Mouse (Mus musculus): ENCODE data around the gene Tbx3.

The Tbx3 gene

DNA sequence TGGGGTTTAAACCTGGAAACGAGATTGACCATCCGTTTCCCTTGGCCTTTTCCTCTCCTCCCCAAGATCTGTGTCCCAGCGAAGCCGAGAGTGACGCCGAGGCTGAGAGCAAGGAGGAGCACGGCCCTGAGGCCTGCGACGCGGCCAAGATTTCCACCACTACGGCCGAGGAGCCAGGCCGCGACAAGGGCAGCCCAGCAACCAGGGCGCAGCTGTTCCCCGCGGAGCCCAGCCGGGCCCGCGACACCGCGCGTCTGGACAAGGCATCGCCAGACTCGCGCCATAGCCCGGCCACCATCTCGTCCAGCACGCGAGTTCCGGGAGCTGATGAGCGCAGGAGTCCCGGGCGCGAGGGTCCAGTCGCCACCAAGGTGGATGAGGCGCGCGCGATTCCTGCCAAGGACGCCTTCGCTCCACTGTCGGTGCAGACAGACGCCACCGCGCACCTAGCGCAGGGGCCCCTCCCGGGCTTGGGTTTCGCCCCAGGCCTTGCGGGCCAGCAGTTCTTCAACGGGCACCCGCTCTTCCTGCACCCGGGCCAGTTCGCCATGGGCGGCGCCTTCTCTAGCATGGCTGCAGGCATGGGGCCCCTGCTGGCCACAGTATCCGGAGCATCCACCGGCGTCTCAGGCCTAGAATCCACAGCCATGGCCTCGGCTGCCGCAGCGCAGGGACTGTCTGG is 10.0 kb downstream of the Tbx3 start:
- no peak for DNase-seq

DNA sequence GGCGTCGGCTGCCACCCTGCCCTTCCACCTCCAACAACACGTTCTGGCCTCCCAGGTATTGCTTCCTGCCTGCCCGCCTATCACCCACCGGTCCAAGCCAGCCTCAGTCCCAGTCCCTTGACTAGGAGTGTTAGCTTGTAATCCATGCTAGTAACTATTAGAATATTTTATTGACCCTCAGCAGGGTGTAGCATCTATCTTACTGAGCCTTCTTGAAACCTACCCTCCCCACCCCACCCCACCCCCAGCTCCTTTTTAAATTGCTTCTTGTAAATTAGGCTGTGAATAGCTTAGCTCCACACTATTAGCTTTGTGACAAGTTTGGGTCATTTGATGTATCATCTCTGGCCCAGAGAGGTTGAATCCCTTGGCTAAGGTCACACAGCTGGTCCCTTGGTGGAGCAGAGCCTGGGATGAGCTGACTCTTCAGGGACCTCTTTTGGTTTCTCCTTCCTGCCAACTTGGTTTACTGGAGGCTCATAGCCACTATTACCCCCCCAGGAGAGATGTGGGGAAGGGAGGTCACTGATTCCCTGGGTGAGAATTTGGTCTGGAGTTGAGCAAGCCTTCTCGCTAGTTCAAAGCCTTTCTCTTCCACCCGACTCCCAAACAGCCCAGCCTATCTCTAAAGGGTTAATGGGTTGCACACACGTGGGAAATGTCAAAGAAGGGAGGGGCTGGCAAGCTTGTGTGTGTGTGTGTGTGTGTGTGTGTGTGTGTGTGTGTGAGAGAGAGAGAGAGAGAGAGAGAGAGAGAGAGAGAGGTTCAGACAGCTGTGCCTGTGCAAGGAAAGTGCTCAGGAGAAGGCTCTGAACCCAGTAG is 10.8 kb downstream of the Tbx3 start:
- no peak for DNase-seq

DNA sequence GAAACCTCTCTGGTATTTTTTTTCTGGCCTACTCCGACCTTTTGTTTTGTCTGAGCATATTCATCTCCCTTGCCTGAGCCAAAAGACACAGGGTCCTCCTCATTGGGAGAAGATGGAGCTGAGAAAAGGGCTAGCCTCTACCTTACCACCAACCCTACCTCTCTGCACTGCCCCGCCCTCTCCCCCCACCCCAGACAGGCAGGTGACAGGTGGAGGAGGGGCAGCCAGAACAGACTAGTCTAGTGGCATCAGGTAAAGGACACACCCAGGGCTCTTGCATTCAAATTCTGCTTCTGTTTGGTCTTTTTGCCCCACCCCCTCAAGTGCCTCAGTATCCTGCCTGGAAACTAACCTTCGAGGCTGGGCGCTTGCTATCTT is 11.4 kb downstream of the Tbx3 start:
- DNase-seq = no peak

DNA sequence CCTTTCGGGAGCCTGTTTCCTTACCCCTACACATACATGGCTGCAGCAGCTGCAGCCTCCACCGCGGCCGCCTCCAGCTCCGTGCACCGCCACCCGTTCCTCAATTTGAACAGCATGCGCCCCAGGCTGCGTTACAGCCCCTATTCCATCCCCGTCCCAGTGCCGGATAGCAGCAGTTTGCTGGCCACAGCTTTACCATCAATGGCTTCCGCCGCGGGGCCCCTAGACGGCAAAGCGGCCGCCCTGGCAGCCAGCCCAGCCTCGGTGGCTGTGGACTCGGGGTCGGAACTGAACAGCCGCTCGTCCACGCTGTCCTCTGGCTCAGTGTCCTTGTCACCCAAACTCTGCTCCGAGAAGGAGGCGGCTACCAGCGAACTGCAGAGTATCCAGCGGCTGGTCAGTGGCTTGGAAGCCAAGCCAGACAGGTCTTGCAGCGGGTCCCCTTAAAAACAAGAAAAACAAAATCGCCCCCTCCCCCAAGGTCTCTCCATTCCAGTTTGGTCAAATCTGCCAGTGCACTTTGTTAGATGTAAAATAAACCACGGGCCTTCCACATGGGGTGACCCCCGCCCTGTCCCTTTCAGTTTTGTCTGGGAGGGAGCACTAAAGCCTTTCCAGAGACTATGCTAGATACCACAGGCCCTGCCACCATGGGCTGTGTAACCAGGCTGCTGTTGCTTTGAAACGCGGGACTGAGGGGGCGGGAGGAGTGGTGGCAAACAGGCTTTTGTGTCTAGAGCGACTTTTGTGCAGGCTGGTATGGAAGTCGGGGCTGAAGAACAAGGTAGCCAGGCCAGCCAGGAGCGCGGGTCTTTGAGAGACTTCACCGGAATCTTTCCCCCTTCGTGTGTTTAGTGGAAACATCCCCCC is 12.4 kb downstream of the Tbx3 start:
- no peak for DNase-seq

DNA sequence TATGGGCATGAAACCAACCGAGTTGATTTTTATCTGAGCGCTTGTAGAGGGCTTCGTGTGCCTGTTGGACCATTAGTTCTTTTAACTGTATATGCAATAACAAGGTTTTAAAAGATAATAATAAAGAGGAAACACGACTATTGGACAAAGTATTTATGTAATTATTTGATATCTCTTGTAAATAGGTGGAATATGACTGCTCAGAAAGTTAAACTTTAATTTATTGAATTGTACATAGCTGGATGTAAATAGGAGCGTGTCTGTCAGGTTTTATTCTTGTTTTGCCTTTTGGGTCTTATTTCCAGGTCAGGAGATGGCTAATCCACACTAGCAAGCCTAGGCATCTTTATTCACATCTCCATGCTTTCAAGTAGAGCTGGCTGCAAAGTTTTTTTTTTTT is 13.4 kb downstream of the Tbx3 start:
- no peak for DNase-seq

DNA sequence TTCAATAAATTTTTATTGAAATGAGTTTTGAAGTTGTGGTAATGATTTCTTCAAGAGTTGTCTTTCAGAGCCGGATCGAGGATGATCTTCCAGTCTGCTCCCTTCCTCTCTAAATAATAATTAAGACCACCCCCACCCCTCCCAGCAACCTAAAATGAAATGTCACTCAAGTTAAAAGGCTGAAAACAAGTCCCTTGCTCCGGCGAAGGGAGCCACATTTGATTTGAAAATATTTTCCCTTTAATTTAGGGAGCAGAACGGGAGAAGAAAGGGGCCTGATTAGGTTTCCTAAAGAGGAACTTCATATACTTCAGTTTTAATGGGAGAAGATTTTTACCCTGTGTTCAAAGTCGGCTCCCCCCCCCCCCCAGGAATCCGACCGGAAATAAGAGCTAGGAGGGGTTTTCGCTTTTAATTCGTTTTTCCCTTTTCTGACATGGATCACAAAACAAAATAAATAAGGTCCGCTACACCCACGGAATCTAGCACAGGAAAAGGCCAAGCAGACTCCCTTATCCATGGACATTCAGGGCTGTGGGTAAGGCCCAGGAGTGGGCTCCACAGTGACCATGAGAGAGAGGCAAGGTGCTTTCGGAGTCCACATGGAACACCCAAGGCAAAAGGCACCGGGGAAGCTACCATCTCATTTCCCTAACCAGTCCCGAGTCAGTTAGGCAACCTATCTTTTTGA is 14.4 kb downstream of the Tbx3 start:
- no peak for DNase-seq

DNA sequence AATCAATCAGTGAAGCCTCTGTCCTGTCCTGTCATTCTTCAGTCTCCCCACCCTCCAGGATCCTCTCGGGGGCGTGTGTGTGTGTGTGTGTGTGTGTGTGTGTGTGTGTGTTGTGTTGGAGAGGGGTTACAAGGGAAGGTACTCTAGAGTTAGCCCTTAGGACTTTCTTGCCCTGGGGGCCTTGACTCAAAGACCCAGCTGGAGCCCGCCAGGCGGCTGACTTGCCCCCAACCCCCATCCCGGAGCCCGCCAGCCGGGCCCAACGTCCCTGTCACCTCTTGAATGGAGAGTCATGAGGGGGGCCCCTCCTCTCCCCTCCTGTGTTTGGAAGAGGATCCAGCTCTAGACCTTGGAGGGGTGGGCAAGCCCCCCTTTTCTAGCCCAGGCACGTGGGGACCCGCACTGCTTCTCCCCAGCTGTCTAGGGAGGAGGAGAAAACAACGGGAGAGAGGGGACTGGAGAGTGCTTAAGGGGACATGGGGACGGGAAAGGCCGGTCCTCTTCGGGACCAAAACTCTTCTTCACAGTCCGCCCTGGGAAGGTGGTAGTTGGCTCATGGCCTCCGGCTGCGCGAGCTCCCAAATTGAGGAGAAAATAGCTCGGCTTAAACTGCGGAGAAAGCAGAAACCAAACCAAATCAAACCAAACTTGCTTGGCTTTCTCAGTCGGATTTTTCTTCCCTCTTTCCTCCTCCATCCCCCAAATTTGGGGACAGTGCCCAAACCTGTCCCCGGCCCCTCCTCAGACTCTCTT is 15.2 kb downstream of the Tbx3 start:
- DNase-seq = no peak

DNA sequence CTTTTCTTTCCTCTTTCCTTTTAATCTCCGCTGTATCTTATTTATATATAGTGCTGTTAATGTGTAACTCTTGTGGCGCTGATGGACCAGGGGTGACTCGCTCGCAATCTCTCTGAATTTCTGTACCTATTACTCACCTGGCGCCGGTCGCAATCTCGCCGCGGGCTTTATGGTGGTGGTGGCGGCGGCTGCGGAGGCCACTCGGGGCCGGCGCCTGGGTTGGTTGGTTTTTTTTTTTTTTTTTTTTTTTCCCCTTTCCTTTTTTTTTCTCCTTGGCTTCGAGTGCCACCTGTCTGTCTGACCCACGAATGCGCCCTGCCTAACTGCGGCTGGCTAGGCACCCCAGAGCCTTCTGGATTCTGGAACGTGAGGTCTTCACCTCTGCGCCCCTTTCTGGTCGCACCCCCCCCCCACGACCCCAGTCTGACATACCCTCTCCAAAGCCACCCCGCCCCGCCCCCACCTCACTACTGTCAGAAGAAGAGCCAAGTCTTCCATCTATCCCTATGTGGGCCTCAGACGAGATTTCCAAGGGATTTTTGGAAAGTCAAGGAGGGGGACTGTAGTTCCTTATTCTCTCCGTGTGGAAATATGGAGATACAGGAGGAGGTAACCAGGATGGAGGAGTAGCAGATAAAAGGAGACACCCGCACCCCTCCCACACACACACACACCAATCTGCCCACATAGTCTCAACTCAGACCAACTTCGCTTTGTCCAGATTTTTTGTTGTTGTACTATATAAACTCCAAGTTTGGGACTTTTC is 15.9 kb downstream of the Tbx3 start:
- DNase-seq = no peak

DNA sequence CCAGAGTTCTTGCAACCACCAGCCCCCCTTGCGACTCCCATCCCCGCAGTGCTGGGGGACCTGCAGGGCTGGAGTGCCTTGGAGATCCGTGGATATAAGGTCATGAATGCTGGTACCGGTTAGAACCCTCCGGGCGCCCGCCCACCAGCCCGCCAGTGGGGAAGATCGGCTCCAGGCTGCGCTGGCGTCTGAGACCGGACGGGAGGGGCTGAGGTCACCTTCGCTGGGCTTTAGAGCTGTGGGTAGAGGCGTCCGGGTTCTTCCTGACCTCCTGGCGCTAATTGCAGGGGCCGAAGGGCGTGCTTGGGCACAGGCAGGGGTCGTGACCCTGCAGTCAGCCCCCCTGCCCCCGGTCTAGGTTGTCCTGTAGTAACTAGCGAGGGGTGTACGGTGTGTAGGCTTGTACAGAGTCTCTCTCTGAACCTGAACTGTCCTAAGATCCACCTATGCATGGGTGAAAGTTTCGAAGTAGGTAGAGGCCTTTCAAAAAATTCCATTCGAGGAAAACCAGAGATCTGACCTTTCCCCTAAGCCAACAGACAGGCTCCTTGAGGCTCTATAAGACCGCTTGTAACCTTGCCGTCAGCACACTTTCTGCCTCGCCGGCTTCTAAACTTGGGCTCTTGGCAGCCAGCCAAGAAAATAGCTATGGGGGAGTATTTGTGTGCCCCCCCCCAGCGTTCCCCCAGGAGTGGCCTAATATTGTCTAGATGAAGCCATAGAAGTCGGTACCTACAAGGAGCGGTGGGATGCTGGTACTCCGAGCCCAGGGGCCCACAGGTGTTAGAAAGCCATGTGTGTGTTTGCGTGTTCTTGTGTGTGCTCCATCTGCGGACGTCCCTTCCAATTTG is 16.8 kb downstream of the Tbx3 start:
- no peak for DNase-seq

DNA sequence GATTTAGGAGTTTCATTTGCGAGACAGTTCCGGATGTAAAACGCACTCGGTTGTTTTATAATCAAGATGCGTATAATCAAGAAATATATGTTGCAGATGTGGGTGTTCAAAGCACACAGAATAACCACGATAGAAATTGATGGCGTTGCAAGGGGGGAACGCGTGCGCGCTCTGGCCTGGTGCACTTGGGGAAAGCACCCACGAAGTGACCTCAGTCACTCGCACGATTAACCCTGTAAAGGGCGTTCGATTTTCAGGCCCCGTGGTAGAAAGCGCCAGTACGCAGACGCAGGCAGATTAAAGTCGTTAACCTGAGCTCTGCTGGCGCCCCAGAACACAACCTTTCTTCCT is 17.4 kb downstream of the Tbx3 start:
- no peak for DNase-seq

DNA sequence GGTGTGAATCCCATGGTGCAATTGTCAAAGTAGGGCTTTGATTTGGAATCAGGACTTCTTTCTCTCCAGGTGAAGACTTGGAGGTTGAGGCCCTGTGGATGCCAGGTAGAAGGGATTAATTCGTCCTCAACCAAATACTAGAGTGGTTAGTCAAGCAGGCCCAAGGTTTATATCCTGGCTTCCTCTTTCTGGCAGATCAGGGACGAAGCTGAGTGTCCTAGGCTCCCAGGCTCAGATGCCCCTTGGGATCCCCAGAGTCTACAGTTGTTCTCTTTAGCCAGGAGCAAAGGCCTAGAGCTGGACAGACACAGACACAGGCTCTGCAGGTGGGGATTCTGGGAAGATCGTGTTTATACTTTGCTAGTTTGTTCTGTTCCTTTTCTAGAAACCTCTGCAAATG is 17.8 kb downstream of the Tbx3 start:
- DNase-seq = no peak

DNA sequence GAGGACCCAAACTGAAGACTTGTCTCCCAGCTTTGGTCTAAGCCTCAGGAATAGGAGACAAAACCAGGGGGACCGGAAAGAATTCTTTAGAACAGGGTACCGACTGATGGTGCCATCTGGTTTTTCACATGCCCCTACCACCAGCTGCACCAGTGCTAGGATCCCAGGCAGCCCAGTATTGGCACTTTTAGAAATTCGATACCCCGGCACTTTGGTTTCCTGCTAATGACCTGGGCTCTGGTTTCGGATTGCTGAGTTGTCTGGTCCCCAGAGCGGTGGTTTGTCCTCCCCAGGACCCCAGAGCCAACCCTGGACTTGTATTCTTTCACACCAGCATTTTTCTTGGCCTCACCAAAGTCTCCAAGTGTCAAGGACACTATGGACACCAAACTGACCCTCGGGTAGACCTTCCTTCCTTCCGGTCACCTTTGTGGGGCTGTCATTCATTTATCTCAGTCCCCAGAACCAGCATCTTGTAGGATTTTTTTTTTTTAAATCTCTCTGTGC is 18.5 kb downstream of the Tbx3 start:
- DNase-seq = no peak

DNA sequence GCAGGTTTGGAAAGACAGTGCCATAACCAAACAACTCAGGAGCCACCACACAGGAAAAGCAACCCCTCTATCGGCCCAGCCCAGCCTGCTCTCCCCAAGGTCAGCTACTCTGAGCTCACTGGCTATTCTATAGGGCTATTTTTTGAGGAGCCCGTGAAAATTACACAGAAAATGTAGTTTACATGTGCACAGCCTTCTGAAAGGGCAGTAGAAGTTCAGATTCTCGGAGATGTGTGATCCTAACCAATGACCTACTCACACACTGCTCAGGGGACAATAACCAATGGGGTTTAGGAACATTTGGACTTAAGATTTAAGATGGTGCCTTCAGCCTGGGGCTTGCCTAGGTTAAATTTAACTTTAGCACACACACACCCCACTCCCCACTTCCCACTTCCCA is 19.0 kb downstream of the Tbx3 start:
- DNase-seq = no peak

DNA sequence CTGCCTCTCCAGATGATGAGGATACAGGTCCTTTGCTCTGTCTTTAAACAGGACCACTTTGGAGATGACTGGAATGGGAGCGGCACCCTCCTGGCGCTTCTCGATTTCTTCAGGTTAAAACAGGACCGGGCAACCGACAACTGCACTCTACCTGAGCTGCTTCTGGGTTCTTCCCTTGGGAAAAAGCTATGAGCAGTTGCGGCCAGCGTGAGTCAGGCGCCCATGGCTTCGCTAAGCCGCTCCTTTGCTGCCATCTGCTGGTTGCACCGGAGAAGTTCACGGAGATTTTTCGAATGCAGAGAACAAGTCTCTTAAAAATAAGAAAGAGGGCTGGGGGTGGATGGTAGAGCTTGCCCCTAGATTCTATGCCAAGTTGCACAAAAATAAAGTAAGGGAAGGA is 20.6 kb downstream of the Tbx3 start:
- peak in 1 of 2 experiments; percentile 56 for DNase-seq

DNA sequence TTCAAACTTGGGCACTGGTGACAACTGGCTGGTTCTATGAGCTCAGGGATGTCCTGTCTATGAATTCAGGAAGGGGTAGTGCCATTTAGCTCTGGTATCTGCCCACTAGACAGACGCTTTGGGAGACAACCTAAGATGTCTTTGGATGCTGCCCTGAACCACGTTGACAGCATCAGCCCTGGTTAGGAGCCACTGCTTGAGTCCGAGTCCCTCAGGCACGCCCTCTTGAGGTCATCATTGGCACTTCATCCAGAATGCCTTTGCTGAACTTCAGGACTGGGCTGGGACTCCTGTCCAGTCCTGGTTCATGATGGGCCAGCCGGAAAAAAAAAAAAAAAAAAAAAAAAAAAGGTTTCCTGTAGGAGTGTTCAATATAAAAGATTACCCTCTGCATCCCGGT is 22.0 kb downstream of the Tbx3 start:
- no peak for DNase-seq

DNA sequence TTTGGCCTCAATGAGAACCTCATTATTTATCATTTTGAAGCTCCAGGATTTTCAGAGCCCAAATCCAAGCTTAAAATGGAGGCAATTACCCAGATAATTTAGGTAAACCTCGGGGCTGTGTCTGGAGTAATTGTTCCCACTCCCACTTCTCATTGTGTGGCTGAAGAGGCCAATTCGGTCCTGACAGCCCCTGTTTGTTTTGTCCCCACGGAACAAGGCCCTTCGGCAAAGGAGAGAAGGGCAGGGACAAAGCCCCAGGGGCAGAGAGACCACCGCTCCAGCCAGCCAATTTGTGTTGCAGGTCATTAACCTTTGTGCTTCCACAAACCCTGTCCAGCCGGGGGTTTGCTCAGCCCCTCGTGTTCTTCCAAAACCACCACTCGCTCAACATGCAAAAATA is 24.4 kb downstream of the Tbx3 start:
- no peak for DNase-seq

DNA sequence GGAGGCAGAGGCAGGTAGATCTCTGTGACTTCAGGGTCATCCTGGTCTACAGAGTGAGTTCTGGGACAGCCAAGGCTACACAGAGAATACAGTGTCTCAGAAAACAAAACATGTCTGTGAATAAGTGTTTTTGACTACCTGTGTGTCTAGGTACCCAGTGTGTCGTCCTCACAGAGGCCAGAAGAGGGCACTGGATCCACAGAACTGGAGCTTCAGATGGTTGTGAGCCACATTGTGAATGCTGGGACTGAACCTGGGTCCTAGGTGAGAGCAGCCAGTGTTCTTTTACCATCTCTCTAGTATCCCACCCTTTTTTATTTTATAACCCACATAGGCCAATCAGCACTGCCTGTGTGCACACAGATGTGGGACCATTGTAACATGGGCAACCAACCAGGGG is 32.6 kb downstream of the Tbx3 start:
- no peak for DNase-seq

DNA sequence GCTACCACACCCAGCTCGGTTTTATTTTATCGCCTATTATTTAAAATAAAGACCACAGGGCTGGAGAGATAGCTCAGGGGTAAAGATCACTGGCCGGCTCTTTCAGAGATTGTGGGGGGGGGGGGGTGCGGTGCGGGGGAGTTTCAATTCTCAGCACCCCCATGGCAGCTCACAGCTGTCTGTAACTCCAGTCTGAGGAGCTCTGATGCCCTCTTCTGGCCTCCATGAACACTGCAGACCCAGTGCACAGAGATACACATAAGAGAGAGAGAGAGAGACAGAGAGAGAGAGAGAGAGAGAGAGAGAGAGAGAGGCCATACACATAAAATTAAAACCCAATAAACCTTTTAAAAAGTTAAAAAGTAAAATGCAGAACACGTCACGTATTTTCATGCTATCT is 34.4 kb downstream of the Tbx3 start:
- DNase-seq = no peak

DNA sequence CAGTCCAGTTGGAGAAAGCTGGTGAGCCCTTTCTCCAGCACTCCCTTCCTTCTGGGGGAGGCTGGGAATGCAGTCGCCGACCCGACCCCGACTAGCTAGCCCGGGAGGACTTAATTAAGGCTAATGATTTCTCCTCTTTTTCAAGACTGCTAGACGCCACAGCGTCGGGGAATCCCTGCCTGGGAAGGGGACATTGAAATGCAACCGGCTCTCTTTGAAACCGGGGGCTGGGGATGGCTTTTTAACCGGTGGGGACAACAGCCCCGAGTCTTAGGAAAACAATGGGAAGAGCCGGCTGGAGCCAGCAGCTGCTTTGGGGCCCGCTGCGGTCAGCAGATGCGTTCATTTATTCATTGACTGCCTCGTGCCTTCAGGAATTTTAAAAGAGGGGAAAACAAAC is 36.0 kb downstream of the Tbx3 start:
- no peak for DNase-seq

DNA sequence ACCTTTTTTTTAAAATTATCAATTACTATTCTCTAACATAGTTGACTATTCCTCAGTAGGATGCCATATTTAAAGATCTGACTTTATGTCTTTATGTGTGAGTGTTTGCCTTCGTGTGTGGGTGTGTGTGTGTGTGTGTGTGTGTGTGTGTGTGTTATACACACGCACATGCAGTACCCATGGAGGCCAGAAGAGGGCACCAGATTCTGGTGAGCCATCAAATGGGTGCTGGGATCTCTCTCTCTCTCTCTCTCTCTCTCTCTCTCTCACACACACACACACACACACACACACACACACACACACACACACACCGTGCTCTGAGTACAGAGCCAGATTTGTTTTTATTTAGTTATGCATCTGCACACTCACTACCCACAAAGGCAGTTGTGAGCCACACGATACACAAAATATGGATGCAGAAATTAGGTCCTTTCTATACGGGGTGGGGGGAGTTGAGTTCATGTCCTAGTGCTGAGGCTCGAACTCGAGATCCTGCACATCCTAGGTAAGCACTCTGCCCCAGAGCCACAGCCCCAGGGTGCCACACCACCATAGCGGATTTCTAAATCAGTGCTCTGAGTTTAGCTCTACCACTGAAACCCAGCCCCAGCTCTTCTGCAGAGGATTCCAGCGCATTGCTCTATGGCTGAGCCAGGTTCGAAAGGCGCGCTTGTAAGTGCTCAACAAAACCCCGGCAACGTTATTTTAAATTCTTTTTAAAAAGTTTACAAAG is 38.5 kb downstream of the Tbx3 start:
- no peak for DNase-seq
